Mouse (Mus musculus) small intestine, adult 2 months (tissue): ENCODE measurements around the gene Zfp119b. TPM values are rescaled to one million over a fixed set of nuclear protein-coding genes. Genes with fewer than 3 reads are reported as not detected.
"Not testable (repeated sequence)": the region's sequence is repeated elsewhere in the genome, so short reads cannot be mapped to it uniquely, and the experiment has no call there.

Experiments used
- H3K27ac ChIP-seq: fragments of 200-500 bp; 2 replicates; pipeline ENCODE4 v1.5.1; 2012; ENCODE audit warnings: low read depth, low read length, control low read depth, inconsistent platforms; ENCODE audit not compliant: insufficient read depth
- H3K27me3 ChIP-seq: fragments of 200-500 bp; 2 replicates; pipeline ENCODE4 v1.6.1; 2012; ENCODE audit warnings: mild to moderate bottlenecking, moderate library complexity, low read length, inconsistent platforms; ENCODE audit not compliant: control insufficient read depth, insufficient read depth
- H3K36me3 ChIP-seq: fragments of 200-500 bp; 2 replicates; pipeline ENCODE4 v1.6.1; 2012; ENCODE audit warnings: mild to moderate bottlenecking, low read length, control low read depth, inconsistent platforms; ENCODE audit not compliant: control insufficient read depth, insufficient read depth
- H3K4me1 ChIP-seq: fragments of 200-500 bp; 2 replicates; pipeline ENCODE4 v1.6.1; 2012; ENCODE audit warnings: low read length, inconsistent platforms, mixed read lengths; ENCODE audit not compliant: control insufficient read depth, insufficient read depth, insufficient read length
- H3K4me3 ChIP-seq: fragments of 200-500 bp; 2 replicates; pipeline ENCODE4 v1.5.1; 2012; ENCODE audit warnings: low read depth, mild to moderate bottlenecking, control low read depth, inconsistent platforms, low read length, moderate library complexity
- CTCF ChIP-seq: fragments of 200-500 bp; IDR thresholded peaks from 2 replicates; pipeline ENCODE4 v1.5.1; 2012; ENCODE audit warnings: low read depth, mild to moderate bottlenecking, control low read depth, inconsistent platforms, low read length, moderate library complexity, mixed read lengths; ENCODE audit not compliant: insufficient replicate concordance, insufficient read length; ENCODE audit errors: extremely low read depth
- POLR2A ChIP-seq: fragments of 200-500 bp; IDR thresholded peaks from 2 replicates; pipeline ENCODE4 v1.6.1; 2012; ENCODE audit warnings: low read depth, mild to moderate bottlenecking, control low read depth, inconsistent platforms, low read length, moderate library complexity
- WGBS: fragments of 180-500 bp; shearing (Covaris S2); methylation state at CpG from one replicate; pipeline ENCODE4 v1.1.7; 2018; 5-methylcytosine and 5-hydroxymethylcytosine counted together
- polyA plus RNA-seq: library from polyadenylated mRNA; depleted of rRNA; stranded (reverse); fragments of >200 nt; gene quantifications from 2 replicates; pipeline ENCODE4 v1.2.3, GENCODE M21; 2012; rRNA removed

Gene Zfp119b
- polyA plus RNA-seq, 1 experiment = 0.09 TPM

- no peaks in the 10 kb centered on the region for H3K4me1 ChIP-seq
- H3K4me3 ChIP-seq = no peak overlapping the region
- no peak for TF ChIP-seq POLR2A
- TF ChIP-seq CTCF = no peak
- H3K27me3 ChIP-seq = no peaks in the 10 kb centered on the region
- no peaks in the 10 kb centered on the region for H3K36me3 ChIP-seq
- H3K27ac ChIP-seq = no peak overlapping the region
These were observed 42.6 kb downstream of the Zfp119b start for GRCm38 (mm10) chr17:55906669-55907068.

DNA sequence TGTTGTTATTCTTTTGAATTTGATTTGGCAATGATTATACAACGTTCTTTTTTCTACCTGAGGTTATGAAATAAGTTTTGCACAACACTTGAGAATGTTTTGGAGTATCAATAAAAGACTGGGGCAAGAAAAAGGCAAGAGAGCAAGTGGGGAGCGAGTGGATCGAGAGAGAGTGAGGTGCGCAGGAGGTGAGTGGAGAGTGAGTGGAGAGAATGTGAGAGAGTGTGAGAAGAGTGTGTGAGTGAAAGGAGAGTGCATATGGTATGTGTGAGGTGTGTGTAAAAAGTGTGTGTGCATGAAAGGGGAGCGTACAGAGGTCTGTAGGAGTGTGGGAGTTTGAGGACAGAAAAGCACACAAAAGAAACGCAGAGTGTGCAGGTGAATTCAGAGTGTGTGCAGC is 45.2 kb downstream of the Zfp119b start:
- no peak for TF ChIP-seq CTCF
- TF ChIP-seq POLR2A = no peak
- no peaks in the 10 kb centered on the region for H3K27me3 ChIP-seq
- no peak overlapping the region for H3K27ac ChIP-seq
- 70% methylated on average over 6 of the region's 6 CpGs for WGBS
- no peaks in the 10 kb centered on the region for H3K4me1 ChIP-seq
- no peaks in the 10 kb centered on the region for H3K36me3 ChIP-seq
- H3K4me3 ChIP-seq = no peak overlapping the region

- no peaks in the 10 kb centered on the region for H3K36me3 ChIP-seq
- H3K27ac ChIP-seq = no peak overlapping the region
- WGBS = 37% methylated on average over 1 of the region's 1 CpGs
- no peak overlapping the region for H3K4me3 ChIP-seq
- H3K4me1 ChIP-seq = no peaks in the 10 kb centered on the region
- H3K27me3 ChIP-seq = no peaks in the 10 kb centered on the region
- no peak for TF ChIP-seq POLR2A
- TF ChIP-seq CTCF = no peak
These were observed 45.6 kb downstream of the Zfp119b start for GRCm38 (mm10) chr17:55903687-55904086.

GRCm38 (mm10) chr17:55903087-55903486 is 46.2 kb downstream of the Zfp119b start:
- TF ChIP-seq POLR2A = no peak
- no peak for TF ChIP-seq CTCF
- Histone ChIP-seq H3K27me3 (no peaks in the 10 kb centered on the region), H3K36me3 (no peaks in the 10 kb centered on the region), H3K27ac (no peak overlapping the region), H3K4me1 (no peaks in the 10 kb centered on the region), H3K4me3 (no peak overlapping the region)
- WGBS = 37% methylated on average over 2 of the region's 2 CpGs

- H3K4me3 ChIP-seq = peak overlapping the region; percentile 59
- H3K36me3 ChIP-seq, H3K27me3 ChIP-seq, H3K4me1 ChIP-seq: not testable (repeated sequence)
- 5% methylated on average over 7 of the region's 8 CpGs for WGBS
- peak overlapping the region; percentile 32; the same call in 1 of the 2 replicates for H3K27ac ChIP-seq
These were observed 56.8 kb downstream of the Zfp119b start for GRCm38 (mm10) chr17:55892406-55892955.

Other genes starting within 250 kb of the Zfp119b start
- 0.20 and 0.62 TPM in 2 replicates for gene Pot1b, start 236.9 kb downstream of the Zfp119b start, polyA plus RNA-seq
- gene Adgre4, start 199.5 kb downstream of the Zfp119b start, polyA plus RNA-seq = 0.48 and 0.52 TPM in 2 replicates
- gene Zfp119a, start 70.6 kb downstream of the Zfp119b start, polyA plus RNA-seq = not detected in 2 replicates
- 0.27 TPM in 1 of 2 replicates, not detected in the other for gene Zfp959, start 57.4 kb downstream of the Zfp119b start, polyA plus RNA-seq
- 4.9 and 7.5 TPM in 2 replicates for gene Ebi3, start 3.1 kb upstream of the Zfp119b start, polyA plus RNA-seq
- 3.4 and 7.9 TPM in 2 replicates for gene Yju2, start 9.6 kb upstream of the Zfp119b start, polyA plus RNA-seq
- 1.1 and 3.4 TPM in 2 replicates for gene Shd, start 21.0 kb upstream of the Zfp119b start, polyA plus RNA-seq
- gene Fsd1, start 37.0 kb upstream of the Zfp119b start, polyA plus RNA-seq = 0.83 and 3.2 TPM in 2 replicates
- 87.8 and 224 TPM in 2 replicates for gene Stap2, start 56.1 kb upstream of the Zfp119b start, polyA plus RNA-seq
- 129 and 424 TPM in 2 replicates for gene Mpnd, start 56.2 kb upstream of the Zfp119b start, polyA plus RNA-seq
- gene Sh3gl1, start 87.1 kb upstream of the Zfp119b start, polyA plus RNA-seq = 41.8 and 78.2 TPM in 2 replicates
- 1.9 and 4.1 TPM in 2 replicates for gene Chaf1a, start 90.9 kb upstream of the Zfp119b start, polyA plus RNA-seq
- 27.4 and 57.1 TPM in 2 replicates for gene Ubxn6, start 125.5 kb upstream of the Zfp119b start, polyA plus RNA-seq
- 23.1 and 24.2 TPM in 2 replicates for gene Hdgfl2, start 130.1 kb upstream of the Zfp119b start, polyA plus RNA-seq
- 6.2 and 8.9 TPM in 2 replicates for gene Plin4, start 160.3 kb upstream of the Zfp119b start, polyA plus RNA-seq
- gene Plin5, start 168.1 kb upstream of the Zfp119b start, polyA plus RNA-seq = 0.04 and 0.05 TPM in 2 replicates
- gene Lrg1, start 172.5 kb upstream of the Zfp119b start, polyA plus RNA-seq = 10.6 and 28.7 TPM in 2 replicates
- 6.4 and 12.2 TPM in 2 replicates for gene Sema6b, start 190.8 kb upstream of the Zfp119b start, polyA plus RNA-seq
- gene Tnfaip8l1, start 213.0 kb upstream of the Zfp119b start, polyA plus RNA-seq = 4.2 and 10.3 TPM in 2 replicates
- gene Mydgf, start 234.4 kb upstream of the Zfp119b start, polyA plus RNA-seq = 82.7 and 86.4 TPM in 2 replicates